Mouse (Mus musculus): ENCODE measurements around the gene Ttll10.

Ttll10 gene

DNA sequence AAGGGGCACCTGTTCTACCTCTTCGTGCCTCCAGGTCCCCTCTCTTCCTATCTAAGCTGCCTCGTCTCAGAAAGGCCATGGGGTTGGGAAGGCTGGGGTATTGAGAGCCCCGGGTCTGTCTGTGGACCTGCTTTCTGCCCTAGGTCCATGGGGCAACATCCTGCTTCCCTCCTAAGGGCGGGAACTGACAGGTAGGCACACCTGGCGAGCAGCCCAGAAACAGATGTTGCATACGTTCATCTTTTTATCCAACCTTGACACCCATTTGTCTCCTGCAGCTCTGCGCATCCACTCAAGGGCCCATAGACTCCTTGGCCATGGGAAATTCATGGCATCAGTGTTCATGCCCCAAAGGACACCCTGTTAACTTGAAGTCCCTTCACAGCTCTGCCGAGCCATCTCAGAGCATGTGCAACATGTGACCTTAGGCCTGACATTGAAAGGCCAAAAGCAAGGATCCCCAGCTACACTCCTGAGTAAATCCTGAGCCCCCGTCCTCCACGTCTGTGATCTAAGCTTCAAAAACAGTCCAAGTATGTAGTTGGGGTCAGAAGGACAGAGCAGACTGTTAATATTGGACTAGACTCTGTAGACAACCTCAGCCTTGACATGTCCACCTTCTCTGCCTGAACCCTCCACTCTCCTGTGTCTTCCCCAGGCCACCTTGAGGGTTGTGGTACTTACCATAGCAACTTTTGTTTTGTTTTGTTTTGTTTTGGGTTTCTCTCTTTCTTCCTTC, 6.1 kb upstream of the Ttll10 start:
- no peak for DNase-seq (ENCODE audit: low spot score in 2 of 2)

GRCm38 (mm10) chr4:156064510-156064897, 5.3 kb upstream of the Ttll10 start:
- no peak for DNase-seq (ENCODE audit: low spot score in 2 of 2)

GRCm38 (mm10) chr4:156063861-156064509, 4.8 kb upstream of the Ttll10 start:
- DNase-seq (ENCODE audit: low spot score in 2 of 2) = no peak

DNA sequence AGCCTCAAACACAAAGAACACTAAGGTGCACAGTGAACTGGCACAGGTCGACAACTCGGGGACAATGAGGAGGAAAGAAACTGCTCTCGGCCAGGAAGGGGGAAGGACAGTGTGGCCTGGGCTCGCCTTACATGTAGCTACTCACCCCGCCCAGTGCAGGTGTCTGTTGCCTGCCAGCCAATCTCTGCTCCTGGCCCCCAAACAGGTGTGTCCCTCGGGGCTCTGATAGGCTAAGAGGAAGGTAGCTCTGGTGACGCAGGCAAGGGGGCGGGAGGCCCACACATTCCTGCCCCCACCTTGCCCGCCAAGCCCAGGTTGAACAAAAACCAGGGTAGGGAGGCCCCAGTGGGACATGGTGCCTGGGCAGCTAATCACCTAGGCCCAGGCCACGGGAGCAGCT, 499 bp upstream of the Ttll10 start:
- DNase-seq (ENCODE audit: low spot score in 2 of 2) = no peak

GRCm38 (mm10) chr4:156058826-156059225, 388 bp downstream of the Ttll10 start:
- DNase-seq (ENCODE audit: low spot score in 2 of 2) = no peak

DNA sequence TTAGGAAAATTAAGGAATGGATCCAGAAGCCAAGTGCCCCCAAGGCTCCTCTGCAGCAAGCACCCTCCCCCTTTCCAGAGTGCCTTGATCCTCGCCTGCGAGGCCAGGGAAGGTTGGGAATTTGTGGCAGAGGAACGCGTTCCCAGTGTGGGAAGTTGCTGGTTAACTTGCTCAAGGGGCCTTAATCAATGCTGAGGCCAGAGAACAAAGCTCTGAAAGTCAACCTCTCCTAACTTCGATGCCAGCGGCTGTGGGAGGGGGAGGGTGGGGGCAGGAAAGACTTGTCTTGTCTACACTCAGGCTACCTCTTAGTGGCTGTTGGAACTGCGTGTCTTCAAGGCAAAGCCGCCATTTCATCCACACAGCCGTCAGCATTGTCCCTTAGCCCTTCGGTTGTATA, 1.5 kb downstream of the Ttll10 start:
- no peak for DNase-seq (ENCODE audit: low spot score in 2 of 2)

GRCm38 (mm10) chr4:156055173-156055572, 4.0 kb downstream of the Ttll10 start:
- no peak for DNase-seq (ENCODE audit: low spot score in 2 of 2)

DNA sequence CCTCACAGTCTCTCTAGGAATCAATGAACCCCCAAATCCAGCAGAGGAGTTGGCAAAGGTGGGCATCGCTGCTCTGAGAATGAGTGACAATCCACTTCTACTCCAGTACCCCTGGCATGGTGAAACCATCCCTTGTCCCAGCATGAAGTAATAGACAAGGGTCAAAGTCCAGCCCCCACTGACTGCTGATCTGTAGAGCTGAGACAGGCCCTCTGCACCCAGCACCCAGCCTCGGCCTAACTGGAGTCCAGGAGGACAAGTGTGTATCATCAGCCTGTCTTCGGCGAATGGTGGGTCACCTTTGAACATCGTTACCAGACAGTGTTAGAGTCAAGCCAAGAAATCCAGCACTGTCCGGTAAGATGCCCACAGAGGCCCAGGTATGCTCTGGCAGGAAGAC, 4.6 kb downstream of the Ttll10 start:
- no peak for DNase-seq (ENCODE audit: low spot score in 2 of 2)

DNA sequence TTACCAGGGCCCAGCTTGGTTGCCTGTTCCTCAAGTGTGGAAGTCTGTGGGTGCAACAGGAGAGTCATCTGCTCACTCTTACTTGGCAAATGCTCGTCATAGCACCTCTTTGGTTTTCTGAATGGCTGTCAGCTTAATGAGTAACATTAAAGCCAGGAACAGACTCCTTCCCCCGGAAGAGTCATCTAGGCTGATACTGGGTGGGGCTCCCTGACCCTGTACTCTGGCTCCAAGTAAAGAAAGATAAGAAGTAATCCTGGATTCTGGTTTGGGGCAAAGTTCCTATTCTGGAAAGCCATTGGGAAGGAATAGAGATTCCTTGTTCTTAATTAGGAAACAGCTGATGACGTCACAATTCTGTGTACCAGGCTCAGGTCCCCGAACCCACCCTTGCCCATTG, 5.1 kb downstream of the Ttll10 start:
- no peak for DNase-seq (ENCODE audit: low spot score in 2 of 2)

DNA sequence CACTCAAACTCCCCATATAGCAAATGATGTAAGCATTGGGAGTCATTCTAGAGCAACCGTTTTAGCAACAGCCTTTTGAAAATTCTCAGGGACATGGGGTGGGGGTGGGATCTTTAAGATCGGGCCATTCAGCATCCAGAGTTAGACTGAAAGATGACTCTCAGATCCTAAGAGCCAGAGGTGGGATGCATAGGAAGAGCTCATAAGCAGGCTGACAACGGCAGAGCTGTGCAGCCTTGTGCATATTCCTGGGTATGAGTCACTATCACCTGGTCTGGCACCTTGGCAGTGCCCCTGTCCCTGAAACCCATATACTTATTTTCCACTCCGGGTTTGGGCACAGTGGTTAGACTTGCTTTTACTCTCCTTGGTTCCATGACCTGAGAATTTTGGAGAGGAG, 6.1 kb downstream of the Ttll10 start:
- DNase-seq (ENCODE audit: low spot score in 2 of 2) = no peak

GRCm38 (mm10) chr4:156050391-156050980, 8.7 kb downstream of the Ttll10 start:
- no peak for DNase-seq (ENCODE audit: low spot score in 2 of 2)

- DNase-seq (ENCODE audit: low spot score in 2 of 2) = no peak
These were observed 9.4 kb downstream of the Ttll10 start for GRCm38 (mm10) chr4:156049779-156050178.

- DNase-seq (ENCODE audit: low spot score in 2 of 2) = no peak
These were observed 14.5 kb downstream of the Ttll10 start for GRCm38 (mm10) chr4:156044754-156045153.

DNA sequence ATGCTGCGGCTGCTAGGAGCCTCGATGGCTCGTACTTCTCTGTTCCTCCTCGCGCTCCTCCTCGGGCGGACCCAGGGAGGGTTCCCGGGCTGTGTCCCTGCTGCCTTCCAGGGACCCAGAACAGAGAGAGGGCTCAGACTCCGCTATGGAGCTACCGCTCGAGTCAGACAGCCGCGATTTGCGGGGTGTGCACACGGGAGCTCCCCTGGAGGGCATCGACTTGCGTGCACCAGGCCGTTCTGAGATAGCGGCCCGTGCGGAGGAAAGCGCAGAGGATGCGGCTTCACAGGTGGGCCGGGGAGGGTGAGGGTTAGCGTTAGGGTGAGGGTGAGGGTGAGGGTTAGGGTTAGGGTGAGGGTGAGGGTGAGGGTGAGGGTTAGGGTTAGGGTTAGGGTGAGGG, 24.3 kb downstream of the Ttll10 start:
- DNase-seq (ENCODE audit: low spot score in 2 of 2) = peak in 1 of 2 experiments; percentile 7

- no peak for DNase-seq (ENCODE audit: low spot score in 2 of 2)
These were observed 24.9 kb downstream of the Ttll10 start for GRCm38 (mm10) chr4:156034301-156034700.

GRCm38 (mm10) chr4:156033476-156034119, 25.6 kb downstream of the Ttll10 start:
- peak; percentile 62 to 69 for DNase-seq (ENCODE audit: low spot score in 2 of 2)

- peak; percentile 28 to 51 for DNase-seq (ENCODE audit: low spot score in 2 of 2)
These were observed 26.4 kb downstream of the Ttll10 start for GRCm38 (mm10) chr4:156032856-156033255.

DNA sequence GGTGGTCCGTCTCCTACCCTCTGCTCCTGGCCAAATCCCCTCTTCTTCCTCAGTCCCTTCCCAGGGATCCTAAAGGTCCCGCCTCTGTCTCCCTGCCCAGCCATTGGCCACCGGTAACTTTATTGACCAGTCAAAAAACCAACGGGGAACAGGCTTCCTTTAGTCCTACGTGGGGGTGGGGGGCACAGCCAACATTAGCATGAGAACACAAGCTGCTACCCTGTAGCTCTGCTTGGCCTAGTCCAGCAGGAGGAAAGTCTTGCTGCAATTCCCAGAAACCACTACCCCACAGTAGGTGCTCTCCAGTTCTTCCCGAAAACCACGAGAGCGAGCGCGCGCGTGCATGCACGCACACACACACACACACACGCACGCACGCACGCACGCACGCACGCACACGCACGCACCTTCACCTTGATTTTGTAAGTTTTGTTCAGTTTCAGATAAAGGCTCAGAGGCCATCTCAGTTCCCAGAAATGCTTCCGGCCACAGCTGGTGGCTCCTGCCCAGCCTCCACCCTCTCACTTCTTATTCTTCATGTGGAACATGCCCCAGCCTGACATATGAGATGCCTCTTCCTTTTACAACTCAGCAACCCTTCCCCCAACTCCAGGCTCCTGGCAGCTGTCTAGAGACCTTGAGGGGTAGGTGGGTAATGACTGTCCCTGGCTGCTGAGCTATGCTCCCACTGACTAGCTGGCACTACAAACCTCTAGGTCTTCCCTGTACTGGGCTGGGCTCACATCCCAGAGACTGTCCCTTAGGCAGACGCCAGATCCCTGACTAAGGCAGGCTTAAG, 27.4 kb downstream of the Ttll10 start:
- DNase-seq (ENCODE audit: low spot score in 2 of 2) = peak; percentile 44 to 45

DNA sequence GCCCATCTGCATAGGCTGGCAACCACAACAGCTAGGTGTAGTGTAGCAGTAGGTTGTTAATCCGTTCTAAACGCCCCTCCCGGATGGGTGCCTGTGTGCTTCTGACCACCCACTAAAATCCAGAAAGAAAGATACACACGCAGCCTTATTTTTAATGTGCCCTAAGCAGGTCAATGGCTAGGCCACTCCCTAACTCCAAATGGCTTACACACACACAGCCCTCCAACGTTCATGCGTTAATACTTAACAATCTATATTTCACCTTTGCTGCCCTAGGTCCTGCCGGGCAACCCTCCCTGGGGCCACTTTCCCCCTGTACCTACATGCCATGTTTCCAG, 28.0 kb downstream of the Ttll10 start:
- no peak for DNase-seq (ENCODE audit: low spot score in 2 of 2)

DNA sequence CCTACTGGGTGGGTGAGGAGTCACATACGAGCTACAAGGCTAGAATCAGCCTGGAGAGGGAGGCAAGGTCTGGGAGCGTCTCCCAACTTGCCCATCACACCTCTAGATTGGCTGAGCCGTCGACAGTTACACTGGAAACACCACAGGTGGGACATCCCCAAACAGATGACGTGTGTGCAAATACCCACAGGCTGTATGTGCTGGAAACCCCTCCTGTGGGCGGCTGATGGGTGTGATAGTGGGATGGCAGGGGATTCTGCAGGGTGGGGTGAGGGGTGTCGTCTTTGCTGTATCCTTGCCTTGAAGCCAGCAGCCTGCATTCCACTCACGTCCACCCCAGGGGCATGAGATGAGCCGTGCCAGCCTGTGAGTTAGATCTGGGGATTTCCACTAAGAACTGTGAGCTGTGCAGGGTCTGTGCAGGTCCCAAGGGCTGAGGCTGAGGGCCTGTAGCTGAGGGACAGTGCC, 28.5 kb downstream of the Ttll10 start:
- peak; percentile 53 to 64 for DNase-seq (ENCODE audit: low spot score in 2 of 2)

GRCm38 (mm10) chr4:156028580-156028979, 30.6 kb downstream of the Ttll10 start:
- DNase-seq (ENCODE audit: low spot score in 2 of 2) = no peak

- peak; percentile 61 to 71 for DNase-seq (ENCODE audit: low spot score in 2 of 2)
These were observed 33.2 kb downstream of the Ttll10 start, which contains the start of gene Tnfrsf18 for GRCm38 (mm10) chr4:156026013-156026412. Gene Tnfrsf18, plus strand, starts transcription at chr4:156026164.
